Mouse (Mus musculus) bone marrow macrophage, adult 2 months (primary cell): Measurements from ENCODE around the gene Chdh.

Experiments used
- CTCF ChIP-seq: IDR thresholded peaks from 2 replicates; pipeline ENCODE4 v1.5.1; 2012; ENCODE audit warnings: low read depth, mild to moderate bottlenecking, low read length, moderate library complexity
- POLR2A ChIP-seq: IDR thresholded peaks from 2 replicates; pipeline ENCODE4 v1.6.1; 2012; ENCODE audit warnings: mild to moderate bottlenecking, low read depth, low read length, borderline replicate concordance

- TF ChIP-seq CTCF: peak; percentile 35; the same call in 1 of the 2 replicates
- no peak for TF ChIP-seq POLR2A
Measured at GRCm38 (mm10) chr14:29980447-29981205, 28.2 kb upstream of the Chdh start.
